Mouse (Mus musculus): Measurements from ENCODE around the gene Pcsk5. TPM values are rescaled to one million over a fixed set of nuclear protein-coding genes. Genes with fewer than 3 reads are reported as not detected.
"Not testable (repeated sequence)": the region's sequence is repeated elsewhere in the genome, so short reads cannot be mapped to it uniquely, and the experiment has no call there.

Gene Pcsk5
- total RNA-seq, 2 experiments from 2014 or later, result 1.8 to 2.5 TPM

DNA sequence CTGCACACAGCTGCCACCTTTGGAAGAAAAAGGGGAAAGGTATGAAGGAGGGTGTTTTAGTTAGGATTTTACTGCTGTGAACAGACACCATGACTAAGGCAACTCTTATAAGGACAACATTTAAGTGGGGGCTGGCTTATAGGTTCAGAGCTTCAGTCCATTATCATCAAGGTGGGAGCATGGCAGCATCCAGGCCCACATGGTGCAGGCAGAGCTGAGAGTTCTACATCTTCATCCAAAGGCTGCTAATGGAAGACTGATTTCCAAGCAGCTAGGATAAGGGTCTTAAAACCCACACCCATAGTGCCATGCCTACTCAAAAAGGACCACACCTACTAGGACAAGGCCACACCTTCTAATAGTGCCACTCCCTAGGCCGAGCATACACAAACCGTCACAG, 364.3 kb downstream of the Pcsk5 start:
- DNase-seq, result not testable (repeated sequence)

DNA sequence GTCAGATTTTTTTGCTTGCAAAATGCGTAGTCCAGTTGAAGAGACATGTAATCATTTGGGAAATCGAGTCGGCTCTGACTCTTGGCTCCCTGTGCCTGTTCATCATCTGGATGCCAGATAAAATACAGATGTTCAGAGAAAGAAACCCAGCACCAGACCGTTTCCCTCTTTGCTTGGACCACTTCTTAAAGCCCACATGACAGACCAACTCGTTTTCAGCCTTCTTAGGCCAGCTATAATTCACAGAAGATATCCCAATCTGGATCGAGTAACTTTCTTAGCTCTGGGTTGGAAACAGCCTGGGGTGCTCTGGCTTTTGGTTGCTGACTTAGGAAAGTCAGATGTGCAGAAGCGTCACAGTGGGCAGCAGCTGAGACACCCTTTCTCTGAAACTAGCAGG, 365.6 kb downstream of the Pcsk5 start:
- DNase-seq, result peak; percentile 30 to 52

DNA sequence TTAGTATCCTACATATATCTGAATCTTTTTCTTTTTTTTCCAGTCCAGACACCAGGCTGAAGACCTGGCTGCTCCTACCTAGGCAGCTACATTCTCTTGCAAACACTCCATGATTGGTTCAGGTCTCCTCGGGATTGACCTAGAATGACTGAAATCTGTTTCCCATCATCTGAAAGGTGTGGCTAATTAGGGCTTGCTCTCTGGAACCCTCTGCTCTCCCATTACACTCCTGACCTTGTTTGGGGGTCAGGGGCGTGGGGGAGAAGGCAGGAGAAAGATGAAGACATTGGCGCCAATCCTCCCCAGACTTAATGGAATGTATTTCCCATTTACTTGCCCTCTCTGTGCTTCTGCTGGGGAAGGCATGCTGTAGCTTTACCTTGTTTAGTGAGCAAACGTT, 366.2 kb downstream of the Pcsk5 start:
- DNase-seq, result no peak

DNA sequence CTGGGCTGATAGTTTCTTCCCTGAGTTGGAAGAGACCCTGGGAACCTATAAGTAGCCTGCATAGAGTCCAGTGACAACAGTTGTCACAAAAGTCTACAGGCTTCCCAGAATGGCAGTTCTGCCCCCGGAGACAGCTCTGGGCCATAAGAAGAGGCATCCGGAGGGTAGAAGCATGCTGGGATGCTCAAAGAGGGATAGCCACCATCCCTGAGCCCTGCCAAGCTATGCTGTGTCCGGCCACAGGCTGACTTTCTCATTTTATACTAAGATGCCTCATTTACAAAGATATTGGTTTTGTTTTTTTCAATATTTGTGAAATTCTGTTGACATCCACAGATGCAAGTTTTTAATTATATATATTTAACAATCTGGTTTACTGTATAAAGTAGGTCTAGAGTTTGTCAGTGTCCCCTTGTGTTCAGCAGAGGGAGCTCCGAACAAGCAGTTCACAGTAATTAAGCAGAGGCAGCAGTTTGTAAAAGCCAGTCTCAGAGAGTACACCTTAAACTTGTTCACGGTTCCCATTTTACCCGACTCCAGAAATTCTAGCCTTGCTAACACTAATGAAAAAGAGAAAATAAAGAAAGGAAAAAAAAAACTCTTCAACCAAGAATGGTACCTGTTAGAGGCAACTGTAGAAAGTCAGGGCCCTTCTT, 369.7 kb downstream of the Pcsk5 start:
- DNase-seq, result peak in 1 of 2 experiments; percentile 42

DNA sequence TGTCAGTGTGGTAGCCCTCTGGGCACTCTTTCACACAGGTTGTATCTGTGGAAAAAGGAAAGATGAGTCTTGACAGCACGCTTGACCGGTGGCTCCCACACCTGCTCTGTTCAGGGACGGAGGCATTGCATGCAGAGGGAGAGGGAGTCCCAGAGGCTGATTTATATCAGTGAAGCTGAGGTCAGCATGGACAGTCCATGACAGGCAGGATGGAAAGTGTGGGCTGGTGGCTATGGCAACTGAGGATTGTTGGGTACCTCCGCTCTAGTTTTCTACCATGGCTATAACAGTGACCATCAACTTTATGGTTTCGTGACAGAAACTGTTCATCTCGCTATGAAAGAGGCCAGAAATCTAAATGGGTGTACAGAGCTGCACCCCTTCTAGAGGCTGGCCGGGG, 385.4 kb downstream of the Pcsk5 start:
- no peak for DNase-seq

DNA sequence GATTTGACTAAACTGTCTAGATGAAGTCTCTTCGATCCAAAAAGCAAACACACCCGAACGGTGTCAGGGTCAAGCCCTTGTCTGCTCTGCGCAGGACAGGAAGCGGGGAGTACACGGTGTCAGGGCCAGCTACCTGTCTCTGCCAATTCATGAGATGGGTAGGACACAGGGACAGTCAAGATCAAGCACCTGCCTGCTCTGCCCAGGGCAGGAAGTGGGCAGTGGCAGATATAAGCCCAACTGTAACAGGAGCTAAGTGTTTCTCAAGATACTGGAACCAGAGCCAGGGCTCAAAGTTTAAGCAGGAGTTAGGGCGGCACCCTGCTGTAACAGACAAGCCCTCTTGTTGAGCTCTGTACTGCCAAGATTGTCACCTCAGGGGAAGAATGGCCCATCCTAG, 393.9 kb downstream of the Pcsk5 start:
- DNase-seq, result no peak

DNA sequence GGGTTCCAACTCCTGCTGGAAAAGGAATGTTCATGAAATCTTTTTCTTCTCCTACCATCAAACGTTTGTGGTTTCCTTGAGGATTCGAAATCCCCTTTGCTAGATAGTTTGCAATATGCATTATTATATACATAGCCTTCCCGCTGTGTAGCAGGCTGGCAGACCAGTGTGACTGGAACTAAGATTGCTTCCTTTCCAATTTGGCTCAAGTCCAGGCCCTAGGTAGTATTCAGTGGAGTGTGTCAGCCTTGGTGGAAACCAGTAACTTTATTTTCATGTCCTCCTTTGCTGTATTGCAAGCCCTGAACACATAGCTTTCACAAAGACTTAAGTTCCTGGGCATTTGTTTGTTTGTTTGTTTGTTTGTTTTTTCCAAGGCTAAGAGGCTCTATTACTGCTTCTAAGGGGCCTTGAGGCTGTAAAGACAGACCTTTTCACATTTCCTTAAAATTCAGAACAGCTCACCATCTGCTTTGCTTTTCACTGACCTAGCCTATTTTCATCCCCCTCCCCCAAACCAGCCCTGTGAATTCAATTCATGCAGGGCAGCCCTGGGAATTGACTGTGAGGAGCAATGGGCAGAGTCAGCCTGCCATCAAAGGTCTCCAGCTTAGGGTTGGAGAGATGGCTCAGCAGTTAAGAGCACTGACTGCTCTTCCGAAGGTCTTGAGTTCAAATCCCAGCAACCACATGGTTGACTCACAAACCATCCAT, 397.8 kb downstream of the Pcsk5 start:
- no peak for DNase-seq

DNA sequence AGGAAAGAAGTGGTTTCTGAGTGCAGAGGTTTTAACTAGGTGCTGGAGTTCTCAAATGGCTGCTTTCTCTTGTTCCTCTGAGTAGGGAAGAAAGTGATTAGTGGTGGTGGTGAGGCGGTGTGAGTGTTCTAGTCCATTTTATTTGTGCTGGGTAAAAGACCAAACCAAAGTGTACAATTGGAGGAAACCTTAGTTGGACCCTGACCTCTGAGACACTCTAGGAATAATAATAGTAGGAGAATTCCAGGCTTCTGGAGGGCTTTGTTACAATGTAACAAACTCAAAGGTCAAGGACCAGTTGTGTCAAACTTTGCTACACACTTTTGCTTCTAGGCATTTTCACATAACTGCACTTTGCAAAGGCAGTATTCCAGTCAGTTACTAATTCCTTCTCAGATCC, 400.8 kb downstream of the Pcsk5 start:
- no peak for DNase-seq

DNA sequence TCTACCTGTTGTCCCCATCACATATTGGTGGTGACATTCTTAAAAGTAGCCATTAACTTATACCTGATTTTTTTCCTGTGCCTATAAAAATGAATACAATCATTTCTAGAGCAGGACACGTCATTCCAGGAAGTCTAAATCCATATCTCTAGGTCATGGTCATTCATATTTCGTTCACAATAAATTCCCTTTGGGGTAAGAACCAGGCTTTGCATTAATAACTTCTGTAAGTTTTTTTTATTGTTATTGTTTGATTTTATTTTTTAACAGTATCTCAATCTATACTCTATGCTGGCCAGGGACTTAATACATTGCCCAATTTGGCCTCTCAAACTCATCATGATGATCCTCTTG, 408.9 kb downstream of the Pcsk5 start:
- DNase-seq, result no peak

DNA sequence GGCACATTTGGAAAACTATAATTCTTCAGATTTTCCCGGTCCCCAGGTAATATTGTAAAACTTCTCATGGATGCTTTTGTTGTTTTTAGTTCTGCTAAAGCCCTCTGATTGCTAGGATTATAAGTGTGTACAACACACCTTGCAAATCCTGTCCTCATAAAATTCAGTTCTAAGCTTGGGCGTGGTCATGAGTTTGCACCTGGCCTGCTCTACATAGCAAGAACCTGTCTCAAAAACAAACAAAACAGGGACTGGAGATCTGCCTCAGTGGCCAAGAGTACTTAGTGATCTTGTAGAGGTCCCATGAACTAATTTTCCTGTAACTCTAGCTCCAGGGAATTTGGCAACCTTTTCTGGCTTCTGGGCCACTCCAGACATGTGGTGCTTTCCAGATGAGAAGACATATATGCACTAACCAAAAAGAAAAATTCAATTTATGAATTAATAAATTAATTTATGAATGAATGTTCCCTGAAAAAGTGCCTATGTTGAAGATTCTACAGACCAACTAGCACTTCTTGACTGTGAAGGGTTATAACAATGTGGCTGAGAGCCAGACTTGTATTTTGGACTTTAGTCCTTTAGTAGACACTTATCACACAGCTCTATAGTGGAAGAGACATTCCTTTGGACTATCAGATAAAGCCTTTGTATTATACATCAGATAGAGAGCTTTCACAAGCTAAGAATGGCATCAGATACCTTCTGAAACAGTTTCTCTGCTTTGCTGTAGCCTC, 409.4 kb downstream of the Pcsk5 start:
- DNase-seq, result no peak

DNA sequence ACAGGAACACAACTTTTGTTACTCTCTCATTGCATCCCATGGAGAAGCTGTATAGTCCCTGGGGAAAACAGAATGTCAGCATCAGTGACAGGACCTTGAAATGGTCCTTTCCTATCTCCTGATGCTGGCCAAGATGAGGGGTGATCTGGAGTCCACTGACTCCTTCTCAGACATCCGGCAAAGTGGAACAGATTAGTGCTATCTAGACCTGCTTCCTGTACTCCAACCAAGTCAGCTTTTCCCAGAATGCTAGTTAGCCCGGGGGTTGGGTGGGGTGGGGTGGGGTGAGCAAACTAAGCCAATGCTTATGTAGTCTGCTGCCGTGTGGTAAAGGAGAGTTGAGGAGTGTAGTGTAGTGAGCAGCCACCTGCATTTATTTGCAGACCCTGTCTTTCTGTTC, 414.1 kb downstream of the Pcsk5 start:
- no peak for DNase-seq

DNA sequence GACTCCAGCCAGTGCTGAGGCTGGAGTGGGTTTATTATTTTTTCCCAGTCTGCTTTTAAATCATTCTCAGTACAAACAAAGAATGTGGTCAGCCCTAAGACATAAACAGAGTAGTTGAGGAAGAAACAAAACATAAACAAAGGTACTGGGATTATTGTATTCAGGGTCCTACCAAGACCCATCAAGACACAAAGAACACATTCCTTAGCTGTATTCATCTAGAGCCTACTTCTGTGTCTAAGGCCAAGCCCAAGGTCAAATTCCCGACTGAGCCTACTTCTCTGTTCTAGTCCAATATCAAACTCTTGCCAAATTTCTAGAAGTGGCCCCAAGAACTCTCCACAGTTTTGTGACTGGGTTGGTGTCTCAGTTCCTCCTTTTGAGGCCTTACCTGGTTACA, 419.6 kb downstream of the Pcsk5 start:
- no peak for DNase-seq

DNA sequence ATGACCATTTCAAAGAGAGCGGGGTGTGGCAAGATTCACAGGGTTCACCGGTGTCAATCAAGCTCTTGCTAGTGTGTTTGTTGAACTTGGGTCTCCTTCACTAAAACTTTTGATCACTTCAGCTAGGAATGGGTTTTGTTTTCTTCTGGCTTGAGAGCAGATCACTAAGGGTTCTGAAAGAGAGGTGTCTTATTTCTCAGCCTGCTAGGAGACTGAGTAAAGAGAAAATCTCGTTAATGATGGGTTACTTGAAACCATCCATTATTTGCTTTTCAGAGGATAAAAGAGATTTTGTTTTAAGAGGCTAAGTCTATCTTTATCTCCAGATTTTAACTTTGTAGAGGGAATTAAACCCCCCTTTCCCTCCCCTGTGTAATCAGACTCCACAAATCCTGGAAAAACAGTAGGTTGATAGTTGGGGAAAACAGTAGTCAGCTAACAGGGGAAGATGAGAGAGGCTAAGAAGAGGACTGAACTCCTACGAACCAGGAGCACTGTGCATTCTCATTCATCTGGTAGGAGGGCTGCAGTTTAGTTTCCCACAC, 424.4 kb downstream of the Pcsk5 start:
- no peak for DNase-seq

DNA sequence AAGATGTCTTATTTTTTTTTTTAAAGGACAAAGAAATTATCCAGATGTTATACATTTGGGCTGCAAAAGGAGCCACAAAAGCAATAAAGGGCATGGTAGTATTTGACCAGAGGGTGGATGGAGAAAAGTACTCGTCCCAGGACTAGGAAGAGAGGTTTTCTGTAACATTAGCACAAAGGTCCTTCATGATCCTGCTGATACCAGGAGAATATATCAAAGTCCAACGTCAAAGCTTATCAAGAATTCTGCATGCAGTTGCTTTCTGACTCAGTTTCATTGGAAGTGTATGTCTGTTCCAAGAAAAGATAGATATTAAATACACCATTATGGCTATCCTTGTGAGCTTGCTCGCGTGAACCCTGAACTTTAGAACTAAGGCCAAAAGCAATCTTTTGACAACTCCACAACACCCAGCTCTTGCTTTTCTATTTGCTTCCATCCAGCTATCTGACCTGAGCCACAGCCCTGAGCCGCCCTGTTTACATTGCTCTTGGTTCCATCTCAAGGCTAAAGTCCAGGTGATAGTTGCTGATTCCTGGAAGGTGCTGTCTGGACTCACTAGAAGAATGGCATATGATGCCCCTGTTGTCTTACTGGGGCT, 426.9 kb downstream of the Pcsk5 start:
- no peak for DNase-seq

DNA sequence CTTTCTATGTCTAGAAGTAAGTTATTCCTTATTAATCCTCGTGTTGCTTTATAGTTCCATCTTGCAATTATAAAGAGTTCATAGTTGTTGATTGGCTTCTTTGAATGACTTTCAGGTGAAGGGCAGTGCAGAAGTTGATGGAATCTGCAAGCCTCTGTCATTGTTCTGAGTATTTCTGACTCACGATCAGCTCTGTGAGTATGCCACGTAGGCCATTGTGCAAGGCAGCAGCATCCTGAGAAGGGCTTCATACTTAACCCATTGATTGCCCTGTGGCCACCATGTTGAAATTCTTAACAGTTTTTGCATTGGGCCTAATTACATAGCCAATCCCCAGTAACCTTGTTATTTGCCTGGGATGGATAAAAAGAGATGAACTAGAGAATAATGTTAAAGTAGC, 428.1 kb downstream of the Pcsk5 start:
- no peak for DNase-seq

DNA sequence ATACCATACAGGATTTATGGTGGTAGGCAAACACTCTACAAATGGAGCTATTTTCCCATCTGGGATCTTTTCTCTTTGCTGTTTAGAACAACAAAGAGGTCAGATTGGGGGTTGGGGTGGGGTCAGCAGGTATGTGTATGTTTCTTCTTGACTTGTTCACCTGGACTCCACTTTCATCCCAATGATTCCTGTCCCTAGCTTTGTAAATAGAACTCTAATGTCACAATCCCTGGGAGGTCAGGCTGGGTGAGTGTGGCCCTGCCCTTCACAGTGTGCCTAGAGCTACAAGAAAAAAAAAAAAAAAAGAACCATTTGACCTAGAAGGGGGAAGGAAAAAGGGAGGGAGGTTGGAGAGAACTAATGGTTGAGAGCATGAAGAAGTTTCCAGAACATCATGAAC, 428.8 kb downstream of the Pcsk5 start:
- DNase-seq, result no peak

DNA sequence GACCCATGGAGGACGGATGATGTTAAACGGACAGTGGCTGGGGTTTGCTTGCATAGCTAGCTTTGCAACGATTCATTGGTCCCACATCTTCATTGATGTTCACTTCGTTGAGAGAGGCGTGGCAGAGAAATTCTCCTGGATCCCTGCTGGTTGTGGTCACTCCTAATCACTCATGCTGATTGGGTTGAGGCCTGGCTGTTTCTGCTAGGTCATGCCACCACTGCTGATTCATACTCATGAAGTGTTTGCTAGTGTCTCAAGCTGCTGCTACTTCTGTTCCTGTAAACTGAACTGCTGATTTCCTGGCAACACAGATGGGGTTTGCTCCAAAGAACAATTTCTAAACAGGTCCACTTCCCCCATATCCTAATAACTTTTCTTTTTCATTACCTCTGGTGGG, 430.6 kb downstream of the Pcsk5 start:
- DNase-seq, result no peak

DNA sequence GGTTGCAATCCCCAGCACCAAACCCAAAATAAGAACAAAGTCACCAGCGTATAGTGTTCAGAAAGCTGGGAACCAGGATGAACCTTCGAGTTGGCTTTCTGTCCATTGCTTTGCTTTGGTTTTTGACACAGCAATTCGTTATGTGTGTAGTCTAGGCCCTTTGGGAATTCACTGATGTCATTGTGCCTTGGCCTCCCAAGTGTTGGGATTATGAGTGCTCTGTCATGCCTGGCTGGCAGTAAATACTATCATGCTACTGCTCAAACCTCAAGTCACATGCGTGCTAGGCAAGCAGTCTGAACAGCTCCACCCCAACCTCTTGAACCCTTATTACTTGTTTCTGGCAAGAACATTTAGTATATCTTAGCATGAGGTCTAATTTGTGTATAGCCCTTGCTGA, 434.3 kb downstream of the Pcsk5 start:
- no peak for DNase-seq

DNA sequence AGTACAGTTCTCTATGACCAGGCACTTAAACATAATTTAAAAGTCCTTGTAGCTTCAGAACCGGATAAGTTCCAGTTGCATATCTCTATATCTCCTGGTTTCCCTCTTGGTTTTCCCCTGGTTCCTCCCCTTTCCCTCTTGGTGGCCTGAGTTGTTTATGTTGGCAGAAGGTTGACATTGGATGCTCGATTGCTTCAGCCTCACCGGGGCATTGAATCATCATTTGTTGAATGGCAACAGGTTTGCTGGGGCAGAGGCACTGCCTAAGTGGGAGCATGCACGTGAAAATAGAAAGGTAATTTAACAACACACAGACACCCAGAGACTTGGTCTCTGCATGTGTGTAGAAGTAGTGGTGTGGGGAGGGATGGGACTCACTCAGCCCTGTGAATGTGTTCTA, 436.9 kb downstream of the Pcsk5 start:
- peak in 1 of 2 experiments; percentile 32 for DNase-seq

DNA sequence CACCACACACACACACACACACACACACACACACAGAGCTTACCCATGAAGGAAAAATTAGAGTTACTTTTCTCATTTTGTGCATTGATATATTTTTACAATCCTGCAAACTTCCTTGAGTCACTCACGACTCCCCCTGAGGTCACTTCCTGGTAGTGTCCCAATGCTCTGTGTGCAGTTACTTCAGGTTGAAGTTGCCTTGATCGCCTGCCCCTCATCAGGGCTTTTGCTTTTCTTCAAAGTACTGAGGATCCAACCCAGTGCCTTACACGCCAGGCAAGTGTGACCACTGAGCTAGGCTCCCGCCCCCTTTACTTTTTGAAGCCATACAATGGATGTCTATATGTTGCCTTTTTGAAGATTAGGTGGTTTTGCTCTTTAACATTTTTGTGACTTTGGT, 437.5 kb downstream of the Pcsk5 start:
- DNase-seq, result no peak

DNA sequence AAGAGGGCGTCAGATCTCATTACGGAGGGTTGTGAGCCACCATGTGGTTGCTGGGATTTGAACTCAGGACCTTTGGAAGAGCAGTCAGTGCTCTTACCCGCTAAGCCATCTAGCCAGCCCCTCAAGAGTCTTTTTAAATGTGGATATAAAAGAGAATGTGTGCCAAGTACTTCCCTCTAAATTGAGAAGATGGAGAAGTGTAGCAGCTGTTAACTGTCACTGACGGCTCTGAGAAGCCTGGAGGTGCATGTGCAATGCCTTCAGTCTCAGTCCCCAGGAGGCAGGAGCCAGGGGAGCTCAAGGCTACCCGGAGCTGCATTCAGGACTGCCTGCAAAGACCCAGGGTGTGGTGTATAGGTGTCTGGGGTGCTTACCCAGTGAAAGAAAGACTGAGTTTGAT, 439.5 kb downstream of the Pcsk5 start:
- DNase-seq, result no peak

DNA sequence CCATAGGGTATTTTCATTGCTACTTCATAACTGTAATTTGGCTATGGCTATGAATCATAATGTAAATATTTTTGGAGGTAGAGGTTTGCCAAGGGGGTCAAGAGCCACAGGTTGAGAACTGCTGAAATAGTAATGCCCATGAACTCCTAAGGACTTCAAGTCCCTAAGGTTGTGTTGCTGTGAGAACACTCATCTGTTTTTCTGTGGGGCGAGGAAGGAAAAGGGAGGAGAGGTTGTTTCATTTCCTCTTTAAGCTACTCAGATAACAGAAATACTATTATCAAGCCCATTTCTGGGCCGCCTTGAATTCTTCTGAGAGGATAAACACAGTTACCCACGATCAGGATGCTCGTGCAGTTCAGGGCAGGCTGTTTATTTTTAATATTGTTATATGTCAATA, 440.6 kb downstream of the Pcsk5 start:
- peak; percentile 23 to 60 for DNase-seq
